Mouse (Mus musculus): ENCODE results near the gene Hrh3.

DNA sequence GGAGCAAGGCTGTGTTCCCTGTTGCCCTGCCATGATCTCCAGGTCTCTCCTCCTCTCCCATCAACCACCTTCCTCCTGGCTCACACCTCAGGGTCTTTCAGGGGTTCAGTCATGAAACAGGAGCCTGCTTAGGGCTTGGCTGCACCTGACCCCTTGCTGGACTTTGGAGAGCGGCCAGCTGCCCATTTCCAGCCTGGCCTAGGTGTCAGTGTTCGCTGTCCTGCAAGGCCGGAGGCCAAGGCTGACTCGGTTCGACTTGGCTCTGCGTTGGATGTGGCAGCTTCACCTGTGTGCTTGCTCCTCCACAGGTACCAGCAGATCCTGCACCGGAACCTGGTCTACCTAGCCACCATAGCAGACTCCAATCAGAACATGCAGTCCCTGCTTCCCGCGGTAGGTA lies 51.3 kb downstream of the Hrh3 start:
- TF ChIP-seq CTCF (IDR thresholded peaks at IDR 0.05; ENCODE audit: low read depth, low read length) (no peak), POLR2AphosphoS5 (IDR thresholded peaks at IDR 0.05; ENCODE audit: insufficient replicate concordance, low read depth, low read length) (no peak), GATA1 (IDR thresholded peaks at IDR 0.05; ENCODE audit: borderline replicate concordance, low read length) (no peak)
